Mouse (Mus musculus) bone marrow, adult 2 months (tissue): ENCODE measurements around the gene Fbxw17.
"Not testable (repeated sequence)": the region's sequence is repeated elsewhere in the genome, so short reads cannot be mapped to it uniquely, and the experiment has no call there.

Experiments used
- CTCF ChIP-seq: fragments of 200-500 bp; IDR thresholded peaks from 2 replicates; pipeline ENCODE4 v1.5.1; 2011; ENCODE audit warnings: low read length, control low read depth; ENCODE audit not compliant: control insufficient read depth, insufficient read depth
- POLR2A ChIP-seq: fragments of 200-500 bp; IDR thresholded peaks from 2 replicates; pipeline ENCODE4 v1.6.1; 2011; ENCODE audit warnings: low read depth, mild to moderate bottlenecking, control low read depth, low read length, borderline replicate concordance; ENCODE audit not compliant: control insufficient read depth

GRCm38 (mm10) chr13:50452266-50452665 lies 34.6 kb downstream of the Fbxw17 start:
- TF ChIP-seq POLR2A, CTCF: not testable (repeated sequence)
